Mouse (Mus musculus): ENCODE data around the gene Ppp1r3g. TPM values are rescaled to one million over a fixed set of nuclear protein-coding genes. Genes with fewer than 3 reads are reported as not detected.

Ppp1r3g gene
- polyA plus RNA-seq, 1 experiment from 2014 or later, result 0.43 TPM

GRCm38 (mm10) chr13:36015636-36016035, 57.0 kb downstream of the Ppp1r3g start:
- H3K27ac ChIP-seq (ENCODE audit: low read depth, low read length), result no peak overlapping the region
- no peaks in the 10 kb centered on the region for H3K27me3 ChIP-seq (ENCODE audit: control insufficient read depth, insufficient read depth, low read length)
- no peak overlapping the region for H3K9ac ChIP-seq (replicated peaks; ENCODE audit: low read depth, low read length)
- no peak overlapping the region for H3K4me3 ChIP-seq (ENCODE audit: low read depth, low read length)
- H3K4me1 ChIP-seq (ENCODE audit: control insufficient read depth, insufficient read depth, low read length), result peaks cover 13% of the 10 kb centered on the region
- no peaks in the 10 kb centered on the region for H3K36me3 ChIP-seq (ENCODE audit: control insufficient read depth, insufficient read depth, low read length)
- no peak overlapping the region for H3K4me2 ChIP-seq (ENCODE audit: low read depth, low read length)
- no peak for ATAC-seq (ENCODE audit: low read depth)
- H3K9me3 ChIP-seq (ENCODE audit: control insufficient read depth, low read length), result no peaks in the 10 kb centered on the region
- 74% methylated on average over 3 of the region's 3 CpGs for WGBS

GRCm38 (mm10) chr13:36018017-36018416, 59.4 kb downstream of the Ppp1r3g start:
- no peak for ATAC-seq (ENCODE audit: low read depth)
- 80% methylated on average over 2 of the region's 2 CpGs for WGBS
- no peaks in the 10 kb centered on the region for H3K36me3 ChIP-seq (ENCODE audit: control insufficient read depth, insufficient read depth, low read length)
- H3K4me2 ChIP-seq (ENCODE audit: low read depth, low read length), result no peak overlapping the region
- H3K9me3 ChIP-seq (ENCODE audit: control insufficient read depth, low read length), result no peaks in the 10 kb centered on the region
- no peaks in the 10 kb centered on the region for H3K27me3 ChIP-seq (ENCODE audit: control insufficient read depth, insufficient read depth, low read length)
- H3K27ac ChIP-seq (ENCODE audit: low read depth, low read length), result no peak overlapping the region
- H3K4me1 ChIP-seq (ENCODE audit: control insufficient read depth, insufficient read depth, low read length), result peaks cover 21% of the 10 kb centered on the region
- H3K9ac ChIP-seq (replicated peaks; ENCODE audit: low read depth, low read length), result no peak overlapping the region
- no peak overlapping the region for H3K4me3 ChIP-seq (ENCODE audit: low read depth, low read length)

- peak; percentile 90 for ATAC-seq (ENCODE audit: low read depth)
- no peak overlapping the region for H3K4me2 ChIP-seq (ENCODE audit: low read depth, low read length)
- peak overlapping the region; percentile 87 for H3K27ac ChIP-seq (ENCODE audit: low read depth, low read length)
- no peak overlapping the region for H3K4me3 ChIP-seq (ENCODE audit: low read depth, low read length)
- H3K36me3 ChIP-seq (ENCODE audit: control insufficient read depth, insufficient read depth, low read length), result no peaks in the 10 kb centered on the region
- H3K9ac ChIP-seq (replicated peaks; ENCODE audit: low read depth, low read length), result peak overlapping the region; percentile 25; the same call in 1 of the 2 replicates
- H3K4me1 ChIP-seq (ENCODE audit: control insufficient read depth, insufficient read depth, low read length), result peaks cover 21% of the 10 kb centered on the region
- no peaks in the 10 kb centered on the region for H3K9me3 ChIP-seq (ENCODE audit: control insufficient read depth, low read length)
- WGBS, result 31% methylated on average over 10 of the region's 10 CpGs
- H3K27me3 ChIP-seq (ENCODE audit: control insufficient read depth, insufficient read depth, low read length), result no peaks in the 10 kb centered on the region
These were observed 61.0 kb downstream of the Ppp1r3g start for GRCm38 (mm10) chr13:36019309-36020274.

Other genes starting within 250 kb of the Ppp1r3g start
- gene Rpp40, start 52.5 kb upstream of the Ppp1r3g start, polyA plus RNA-seq (2014; fragmentation: Nextera tagmentation; extraction: Ambion mirVana), result 6.7 and 7.6 TPM in 2 replicates
- 26.7 and 27.2 TPM in 2 replicates for gene Fars2, start 158.6 kb downstream of the Ppp1r3g start, polyA plus RNA-seq (2014; fragmentation: Nextera tagmentation; extraction: Ambion mirVana)
- 41.2 and 46.4 TPM in 2 replicates for gene Lyrm4, start 158.7 kb downstream of the Ppp1r3g start, polyA plus RNA-seq (2014; fragmentation: Nextera tagmentation; extraction: Ambion mirVana)

Data from neural tube, embryonic 14.5 days (tissue).